Mouse (Mus musculus) embryonic facial prominence, embryonic 11.5 days (tissue): ENCODE measurements at regions not wholly inside any gene's neighbourhood (a gene's known extent, or its start where the extent isn't known, plus 50 kb on each side); places are given as distances from the start of the nearest gene placed in this dataset.

Experiments
- ATAC-seq: fragments of 200-750 bp; cut with Nextera tagmentation; replicated peaks from 2 replicates; pipeline ENCODE4 v1.8.0; 2017; ENCODE audit warnings: low read depth; ENCODE audit not compliant: insufficient number of reproducible peaks, low FRiP score, low TSS enrichment
- DNase-seq: peaks from one replicate; pipeline ENCODE4 v3.0.0-alpha.2; 2015; ENCODE audit warnings: low spot score
- H3K27ac ChIP-seq: fragments of 300-500 bp; sonication (generic); replicated peaks from 2 replicates; pipeline ENCODE4 v1.5.1; 2014; ENCODE audit warnings: mild to moderate bottlenecking, low read depth, low read length, control low read depth
- H3K27me3 ChIP-seq: fragments of 300-500 bp; sonication (generic); 2 replicates; pipeline ENCODE4 v1.6.1; 2014; ENCODE audit warnings: mild to moderate bottlenecking, low read length, moderate library complexity, mixed read lengths; ENCODE audit not compliant: control insufficient read depth, insufficient read depth
- H3K36me3 ChIP-seq: fragments of 300-500 bp; sonication (generic); replicated peaks from 2 replicates; pipeline ENCODE4 v1.6.1; 2014; ENCODE audit warnings: low read depth, mild to moderate bottlenecking, low read length, moderate library complexity, mixed read lengths; ENCODE audit not compliant: control insufficient read depth, insufficient read depth
- H3K4me1 ChIP-seq: fragments of 300-500 bp; sonication (generic); 2 replicates; pipeline ENCODE4 v1.6.1; 2014; ENCODE audit warnings: low read length, mixed read lengths; ENCODE audit not compliant: control insufficient read depth, insufficient read depth
- H3K4me2 ChIP-seq: fragments of 300-500 bp; sonication (generic); 2 replicates; pipeline ENCODE4 v1.6.1; 2014; ENCODE audit warnings: low read depth, mild to moderate bottlenecking, control low read depth, low read length, moderate library complexity
- H3K4me3 ChIP-seq: fragments of 300-500 bp; sonication (generic); 2 replicates; pipeline ENCODE4 v1.5.1; 2014; ENCODE audit warnings: low read depth, low read length, control low read depth
- H3K9ac ChIP-seq: fragments of 300-500 bp; sonication (generic); replicated peaks from 2 replicates; pipeline ENCODE4 v1.6.1; 2014; ENCODE audit warnings: mild to moderate bottlenecking, control low read depth, low read length
- H3K9me3 ChIP-seq: fragments of 300-500 bp; sonication (generic); replicated peaks from 2 replicates; pipeline ENCODE4 v1.6.1; 2016; ENCODE audit warnings: mild to moderate bottlenecking, low read length, inconsistent platforms, mixed read lengths; ENCODE audit not compliant: control insufficient read depth
- WGBS: fragments of 180-500 bp; shearing (Covaris S2); extraction: QIAGEN DNeasy Blood & Tissue Kit; methylation state at CpG from one replicate; pipeline ENCODE4 v1.1.7; 2014; 5-methylcytosine and 5-hydroxymethylcytosine counted together

DNA sequence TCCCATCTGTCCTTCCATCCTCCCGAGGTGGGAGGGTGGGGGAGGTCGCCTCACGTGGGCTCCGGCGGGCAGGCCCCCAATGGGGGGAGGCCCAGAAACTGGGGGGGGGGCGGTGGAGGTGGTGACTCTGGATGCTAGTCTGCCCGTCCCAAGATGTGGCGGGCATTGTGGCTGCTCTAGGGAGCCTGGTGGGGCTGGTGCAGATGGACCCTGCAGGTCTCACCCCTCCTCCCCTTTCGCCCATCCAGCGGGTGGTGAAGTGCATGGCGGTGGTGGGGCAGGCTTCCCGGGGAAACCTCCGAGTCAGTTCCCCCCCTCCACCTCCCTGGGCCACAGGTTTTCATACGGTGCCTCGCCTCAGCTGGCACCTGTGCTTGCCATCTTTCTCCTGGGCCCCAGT, 88.6 kb downstream of the Inhba start:
- ATAC-seq (no peak), DNase-seq (no peak)
- no peak overlapping the region for H3K27ac ChIP-seq
- H3K27me3 ChIP-seq, result no peaks in the 10 kb centered on the region
- 89% methylated on average over 11 of the region's 15 CpGs for WGBS
- no peak overlapping the region for H3K4me3 ChIP-seq
- H3K4me2 ChIP-seq, result no peak overlapping the region
- H3K9ac ChIP-seq, result no peak overlapping the region
- H3K9me3 ChIP-seq, result no peaks in the 10 kb centered on the region
- no peaks in the 10 kb centered on the region for H3K4me1 ChIP-seq
- H3K36me3 ChIP-seq, result no peaks in the 10 kb centered on the region

DNA sequence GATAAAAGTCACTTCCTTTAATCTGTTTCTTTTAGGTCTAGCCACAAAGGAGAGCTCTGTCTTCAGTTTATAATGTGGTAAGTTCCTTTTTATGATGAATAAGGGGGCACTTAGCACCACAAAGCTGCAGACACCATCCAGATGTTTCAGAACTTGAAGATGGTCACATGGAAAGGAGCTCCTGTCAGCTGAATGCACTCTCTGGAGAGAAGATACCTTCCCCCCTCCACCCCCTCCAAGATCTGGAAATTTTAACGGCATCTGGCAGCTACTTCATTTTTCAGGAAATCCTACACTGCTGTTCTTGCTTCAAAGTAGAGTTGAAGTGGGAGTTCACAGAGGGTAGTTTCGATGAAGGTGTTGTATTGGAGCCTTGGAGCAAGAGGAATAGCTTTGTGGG, 103.2 kb downstream of the Inhba start:
- Histone ChIP-seq H3K9ac (no peak overlapping the region), H3K36me3 (no peaks in the 10 kb centered on the region), H3K4me3 (no peak overlapping the region), H3K4me2 (no peak overlapping the region), H3K9me3 (no peaks in the 10 kb centered on the region), H3K27me3 (no peaks in the 10 kb centered on the region), H3K27ac (no peak overlapping the region), H3K4me1 (no peaks in the 10 kb centered on the region)
- 57% methylated on average over 2 of the region's 2 CpGs for WGBS
- no peak for DNase-seq
- no peak for ATAC-seq

DNA sequence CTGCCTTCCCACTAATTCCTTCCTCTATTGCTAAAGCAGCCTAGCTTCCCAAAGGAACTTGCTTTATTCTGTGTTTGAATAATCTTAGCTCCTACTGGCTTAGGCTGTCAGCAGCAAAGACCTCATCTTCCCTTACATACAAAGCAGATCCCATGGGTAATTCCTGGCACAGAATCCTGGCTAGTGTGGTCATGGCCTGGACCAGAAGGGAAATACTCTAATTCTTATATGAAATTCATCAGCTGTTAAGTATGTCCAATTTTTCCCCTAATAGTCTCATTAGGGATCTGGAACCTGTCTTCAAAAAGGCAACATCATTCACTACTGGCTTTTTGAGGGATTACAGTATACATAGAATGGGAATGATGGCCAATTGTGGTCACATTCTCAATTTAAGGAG, 135.0 kb downstream of the Inhba start:
- ATAC-seq (no peak), DNase-seq (no peak)
- Histone ChIP-seq H3K4me1 (no peaks in the 10 kb centered on the region), H3K27ac (no peak overlapping the region), H3K27me3 (no peaks in the 10 kb centered on the region), H3K4me3 (no peak overlapping the region), H3K4me2 (no peak overlapping the region), H3K9me3 (no peaks in the 10 kb centered on the region), H3K9ac (no peak overlapping the region), H3K36me3 (no peaks in the 10 kb centered on the region)

DNA sequence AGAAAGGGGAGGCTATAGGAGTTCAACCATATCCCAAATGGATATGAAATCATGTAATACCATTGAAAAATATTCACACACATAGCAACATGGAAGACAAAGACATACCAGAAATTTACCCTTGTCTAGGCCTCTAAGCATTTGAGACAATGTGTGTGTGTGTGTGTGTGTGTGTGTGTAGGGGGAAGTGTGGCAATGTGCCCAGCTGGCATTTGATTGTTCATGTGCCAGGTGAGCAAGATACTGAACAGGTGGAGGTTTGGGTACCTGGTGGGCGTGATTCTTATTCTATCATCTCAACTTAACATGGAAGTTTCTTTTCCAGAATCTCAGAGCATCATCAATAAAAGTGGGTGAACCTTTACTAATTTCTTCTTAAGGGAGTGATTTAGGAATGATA, 143.3 kb downstream of the Inhba start:
- no peak overlapping the region for H3K4me2 ChIP-seq
- H3K9me3 ChIP-seq, result no peaks in the 10 kb centered on the region
- no peak overlapping the region for H3K27ac ChIP-seq
- H3K9ac ChIP-seq, result no peak overlapping the region
- H3K27me3 ChIP-seq, result no peaks in the 10 kb centered on the region
- H3K4me3 ChIP-seq, result no peak overlapping the region
- WGBS, result 73% methylated on average over 1 of the region's 1 CpGs
- no peaks in the 10 kb centered on the region for H3K36me3 ChIP-seq
- ATAC-seq (no peak), DNase-seq (no peak)
- H3K4me1 ChIP-seq, result no peaks in the 10 kb centered on the region

DNA sequence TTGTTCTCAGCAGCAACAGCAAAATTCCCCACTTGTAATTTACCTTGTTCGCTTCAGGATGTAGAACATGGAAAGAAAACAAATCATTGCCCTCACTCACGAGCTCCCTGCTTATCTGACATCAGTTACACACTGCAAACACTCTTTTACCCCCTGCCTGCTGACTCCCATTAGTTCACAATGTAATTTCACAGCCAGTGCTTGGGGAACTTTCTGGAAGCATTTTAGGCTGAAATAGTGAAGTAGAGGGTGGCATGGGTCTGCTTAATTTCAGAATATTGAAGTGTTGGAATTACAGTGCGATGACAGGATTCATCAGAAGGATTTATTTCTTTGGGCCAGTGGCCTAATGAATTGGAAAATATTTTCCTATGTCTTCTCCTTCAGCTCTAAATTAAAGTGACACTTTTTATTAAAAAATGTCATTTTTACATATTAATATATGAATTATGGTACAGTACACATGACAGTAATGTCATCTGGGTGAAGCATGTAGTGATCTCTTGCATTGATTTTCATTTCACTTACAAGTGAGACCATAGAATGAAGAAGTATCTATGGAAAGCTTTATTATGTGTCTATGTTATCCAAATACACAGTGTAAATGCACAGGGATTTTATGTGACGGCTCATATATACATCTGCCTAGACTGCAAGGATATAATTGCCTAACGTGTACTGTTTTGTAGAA, 153.7 kb downstream of the Inhba start:
- WGBS, result 68% methylated on average over 5 of the region's 5 CpGs
- no peaks in the 10 kb centered on the region for H3K27me3 ChIP-seq
- no peak for ATAC-seq

DNA sequence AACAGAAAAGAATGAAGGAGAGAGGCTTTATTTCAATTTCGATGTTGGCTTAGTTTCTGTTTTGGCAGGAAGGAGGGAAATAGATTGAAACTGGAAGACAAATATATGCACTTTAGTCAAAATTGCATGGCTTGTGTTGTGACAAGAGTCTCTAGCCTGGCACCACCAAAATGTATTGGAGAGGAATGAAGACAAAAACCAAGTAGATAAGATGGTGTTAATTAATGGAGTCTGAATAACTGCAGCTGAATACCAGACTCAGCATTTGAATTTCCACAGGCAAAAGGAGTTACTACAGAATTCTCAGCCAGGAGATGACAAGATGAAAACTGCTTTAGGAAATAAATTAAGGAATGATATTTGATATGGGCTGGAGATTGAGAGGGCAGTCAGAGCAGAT, 185.0 kb downstream of the Inhba start:
- Histone ChIP-seq H3K27ac (no peak overlapping the region), H3K36me3 (no peaks in the 10 kb centered on the region), H3K9me3 (no peaks in the 10 kb centered on the region), H3K4me3 (no peak overlapping the region), H3K27me3 (no peaks in the 10 kb centered on the region), H3K9ac (no peak overlapping the region), H3K4me2 (no peak overlapping the region), H3K4me1 (no peaks in the 10 kb centered on the region)
- 90% methylated on average over 1 of the region's 1 CpGs for WGBS
- DNase-seq, result no peak
- ATAC-seq, result no peak

More for the DNA sequence above, 153.7 kb downstream of the Inhba start:
- Histone ChIP-seq H3K4me1 (no peaks in the 10 kb centered on the region), H3K4me2 (no peak overlapping the region), H3K4me3 (no peak overlapping the region), H3K9me3 (no peaks in the 10 kb centered on the region), H3K36me3 (no peaks in the 10 kb centered on the region), H3K9ac (no peak overlapping the region), H3K27ac (no peak overlapping the region)
- DNase-seq, result no peak

DNA sequence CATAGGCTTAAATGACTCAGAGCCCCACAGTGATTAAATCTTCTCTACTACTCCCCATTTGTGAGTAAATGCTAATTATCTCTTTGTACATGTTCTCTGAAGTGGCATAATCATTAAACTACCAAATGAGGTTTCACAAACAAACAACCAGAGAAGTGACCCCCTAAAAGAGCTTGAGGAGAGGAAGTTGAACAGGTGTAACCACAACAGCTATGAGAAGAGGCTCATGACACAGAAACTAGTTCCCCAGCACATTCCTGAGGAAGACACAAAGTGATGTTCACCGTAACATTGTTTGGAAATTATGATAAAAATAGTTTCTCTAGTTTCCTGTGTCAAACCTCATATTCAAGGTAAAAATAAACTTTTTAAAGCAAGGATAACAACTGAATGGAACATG, 188.4 kb downstream of the Inhba start:
- Histone ChIP-seq H3K9ac (no peak overlapping the region), H3K9me3 (no peaks in the 10 kb centered on the region), H3K27me3 (no peaks in the 10 kb centered on the region), H3K4me1 (no peaks in the 10 kb centered on the region), H3K27ac (no peak overlapping the region), H3K4me3 (no peak overlapping the region), H3K36me3 (no peaks in the 10 kb centered on the region), H3K4me2 (no peak overlapping the region)
- DNase-seq, result no peak
- WGBS, result 83% methylated on average over 1 of the region's 1 CpGs
- no peak for ATAC-seq

DNA sequence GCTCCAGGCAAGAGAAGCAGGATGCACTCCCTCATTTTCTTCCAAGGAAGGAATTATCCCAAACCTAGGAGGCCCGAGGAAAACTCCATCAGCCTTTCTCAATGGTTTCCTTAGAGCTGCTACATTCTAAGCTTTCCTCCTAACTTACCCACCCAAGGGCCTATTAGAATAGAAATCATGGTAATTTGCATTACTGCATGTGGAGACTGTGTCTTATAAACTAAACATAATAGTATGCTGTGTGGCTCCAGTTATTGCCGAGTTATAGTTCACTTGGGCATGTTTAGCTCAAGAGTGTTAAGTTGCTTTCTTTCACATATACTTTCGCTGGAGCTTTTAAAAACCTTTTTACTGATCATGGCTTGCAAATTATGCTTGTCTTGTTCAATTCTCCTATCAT, 191.5 kb downstream of the Inhba start:
- no peak overlapping the region for H3K27ac ChIP-seq
- H3K4me3 ChIP-seq, result no peak overlapping the region
- ATAC-seq (no peak), DNase-seq (no peak)
- no peaks in the 10 kb centered on the region for H3K27me3 ChIP-seq
- H3K9ac ChIP-seq, result no peak overlapping the region
- no peaks in the 10 kb centered on the region for H3K9me3 ChIP-seq
- 69% methylated on average over 3 of the region's 3 CpGs for WGBS
- H3K4me2 ChIP-seq, result no peak overlapping the region
- H3K36me3 ChIP-seq, result no peaks in the 10 kb centered on the region
- H3K4me1 ChIP-seq, result no peaks in the 10 kb centered on the region
